Mouse (Mus musculus) 3134 (cell line): ENCODE measurements at regions not wholly inside any gene's neighbourhood (a gene's known extent, or its start where the extent isn't known, plus 50 kb on each side); places are given as distances from the start of the nearest gene placed in this dataset.
"Not testable (repeated sequence)": the region's sequence is repeated elsewhere in the genome, so short reads cannot be mapped to it uniquely, and the experiment has no call there.

Experiments
- DNase-seq: peaks from one replicate; pipeline ENCODE4 v3.0.0-alpha.2; 2011; ENCODE audit warnings: low spot score; ENCODE audit not compliant: insufficient read length; ENCODE audit errors: extremely low read depth

DNA sequence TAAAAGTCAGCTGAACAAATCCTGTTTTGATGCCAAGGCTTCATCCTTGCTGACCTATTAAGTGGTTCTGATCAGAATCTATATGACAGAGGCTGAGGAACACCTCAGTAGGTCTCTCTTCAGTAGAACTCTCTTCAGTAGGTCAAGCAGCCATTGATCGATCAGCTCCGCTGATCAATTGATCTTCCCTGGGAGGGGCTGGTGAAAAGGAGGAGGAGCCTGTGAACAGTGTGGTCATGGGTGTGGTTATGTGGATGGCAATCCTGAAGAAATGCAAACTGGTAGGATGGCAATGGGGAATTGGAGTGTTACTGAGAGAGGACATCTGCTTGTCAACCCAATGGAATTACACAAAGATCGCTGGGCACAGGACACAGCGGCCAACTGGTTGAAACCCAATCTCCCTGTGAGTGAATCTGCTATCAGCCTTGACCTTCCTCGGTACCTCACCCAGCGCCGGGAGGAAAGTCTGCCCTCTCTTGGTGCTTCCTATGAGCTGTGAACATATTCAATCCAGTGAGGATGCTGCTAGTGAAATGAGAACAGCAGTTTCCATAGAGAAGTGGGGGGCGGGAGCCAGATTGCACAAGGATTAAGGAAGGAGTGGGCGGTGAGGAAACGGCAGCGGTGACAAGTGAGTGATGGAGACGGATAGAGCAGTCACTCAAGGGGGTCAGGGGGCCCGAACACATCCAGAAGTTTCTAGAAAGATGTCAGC is 213.9 kb downstream of the 3100002H09Rik start:
- no peak for DNase-seq

GRCm38 (mm10) chr4:124395966-124396395 is 214.6 kb downstream of the 3100002H09Rik start:
- DNase-seq = no peak

GRCm38 (mm10) chr4:124395069-124395965 is 215.3 kb downstream of the 3100002H09Rik start:
- DNase-seq = no peak

DNA sequence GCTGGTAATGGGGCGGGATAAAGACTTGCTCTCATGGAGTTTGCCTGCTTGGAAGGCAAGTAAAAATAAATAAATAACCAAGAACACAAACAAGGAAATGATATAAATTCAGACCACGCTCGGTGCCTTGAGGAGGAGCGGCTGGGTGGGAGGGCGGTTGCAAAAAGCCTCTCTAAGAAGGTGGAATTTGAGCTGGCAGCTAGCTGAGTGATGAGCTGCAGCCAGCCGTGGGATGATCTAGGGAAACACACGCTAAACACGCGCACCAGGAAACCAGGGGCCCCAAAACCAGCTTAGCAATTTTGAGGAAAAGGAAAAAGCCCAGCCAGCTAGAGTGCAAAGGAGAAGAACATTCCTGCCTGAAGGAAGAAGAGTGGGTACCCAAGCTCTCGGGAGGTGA is 217.0 kb downstream of the 3100002H09Rik start:
- DNase-seq = no peak

GRCm38 (mm10) chr4:124389067-124389466 is 221.5 kb downstream of the 3100002H09Rik start:
- DNase-seq = no peak

GRCm38 (mm10) chr4:124385106-124386055 is 225.2 kb downstream of the 3100002H09Rik start:
- DNase-seq = no peak

GRCm38 (mm10) chr4:124376504-124376903 is 234.1 kb downstream of the 3100002H09Rik start:
- no peak for DNase-seq

DNA sequence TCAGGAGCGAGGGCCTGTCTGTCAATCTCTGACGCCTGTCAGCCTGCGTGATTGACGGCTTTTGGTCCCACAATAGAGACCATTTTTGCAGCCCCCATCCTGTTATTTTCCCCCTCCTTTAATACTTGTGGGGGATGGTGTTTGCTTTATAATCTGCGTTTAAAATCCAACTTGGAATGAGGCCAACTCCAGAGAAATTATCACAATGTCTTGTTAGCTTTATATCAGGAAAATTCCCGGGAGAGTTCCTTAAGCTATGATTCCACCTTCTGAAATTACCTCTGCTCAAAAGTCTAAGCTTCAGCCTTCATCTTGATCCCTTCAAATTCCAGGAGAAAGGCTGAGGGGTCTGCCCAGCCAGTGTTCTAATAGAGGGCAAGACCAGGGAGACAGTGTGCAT is 235.0 kb downstream of the 3100002H09Rik start:
- no peak for DNase-seq

GRCm38 (mm10) chr4:124368831-124369230 is 241.8 kb downstream of the 3100002H09Rik start:
- DNase-seq = no peak

GRCm38 (mm10) chr4:124368085-124368484 is 242.5 kb downstream of the 3100002H09Rik start:
- DNase-seq = no peak

- DNase-seq = no peak
These were observed 250.1 kb downstream of the 3100002H09Rik start for GRCm38 (mm10) chr4:124360578-124360908.

DNA sequence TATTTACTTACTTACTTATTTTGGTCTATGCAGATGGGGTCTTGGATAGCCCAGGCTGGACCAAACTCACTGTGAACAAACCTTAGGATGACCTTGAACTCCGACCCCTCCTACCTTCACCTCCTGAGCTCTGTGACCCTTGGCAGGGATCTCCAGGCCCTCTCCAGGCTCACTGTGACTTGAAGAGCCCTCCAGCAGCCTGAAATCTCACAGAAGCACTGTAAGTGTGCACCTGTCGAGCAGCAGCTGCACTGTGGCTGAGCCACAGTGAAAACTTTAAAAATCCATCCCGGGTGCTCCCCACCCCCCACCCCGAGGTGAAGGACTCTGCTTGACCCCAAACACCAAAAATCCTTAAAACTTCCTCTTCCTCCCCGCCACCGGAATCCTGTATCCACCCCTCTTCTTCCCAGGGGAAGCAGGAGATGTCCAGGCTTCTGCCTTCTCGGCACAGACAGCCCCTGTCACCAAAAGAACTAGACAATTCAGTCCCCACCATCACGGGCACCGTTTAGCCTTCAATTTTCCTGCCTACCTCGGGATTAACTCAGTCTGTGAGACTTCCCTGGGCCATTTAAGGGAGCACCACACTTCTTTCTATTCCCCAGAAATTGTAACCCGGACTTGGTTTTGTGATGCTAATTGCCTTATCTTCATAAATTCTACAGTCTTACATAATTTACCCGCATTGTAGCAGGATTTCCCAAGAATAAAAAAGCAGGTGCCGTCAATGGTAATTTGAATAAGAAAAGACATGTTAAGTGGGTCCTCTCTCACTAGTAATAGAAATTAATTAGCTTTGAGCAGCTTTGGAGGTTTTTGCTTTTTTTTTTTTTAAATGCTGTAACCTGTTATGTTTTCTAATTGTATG is 250.7 kb downstream of the 3100002H09Rik start:
- no peak for DNase-seq

DNA sequence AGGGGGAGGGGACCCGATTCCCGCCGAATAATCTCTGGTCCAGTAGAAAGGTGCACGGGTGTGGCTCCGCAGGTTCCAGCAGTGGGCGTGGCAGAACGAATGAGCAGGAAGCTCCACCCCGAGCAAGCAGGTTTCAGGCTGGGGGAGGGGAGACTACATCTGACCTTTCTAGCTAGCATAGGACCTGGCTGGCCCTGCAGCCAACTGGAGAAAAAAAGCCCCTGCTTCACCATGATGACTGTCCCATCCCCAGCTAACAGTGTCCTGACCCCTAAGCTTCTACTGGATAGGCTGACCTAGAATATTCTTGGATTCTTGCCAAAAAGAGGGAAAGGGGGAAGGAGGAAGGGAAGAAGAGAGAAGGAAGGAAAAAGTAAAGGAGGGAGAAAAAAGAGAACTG is 252.1 kb downstream of the 3100002H09Rik start:
- DNase-seq = not testable (repeated sequence)

DNA sequence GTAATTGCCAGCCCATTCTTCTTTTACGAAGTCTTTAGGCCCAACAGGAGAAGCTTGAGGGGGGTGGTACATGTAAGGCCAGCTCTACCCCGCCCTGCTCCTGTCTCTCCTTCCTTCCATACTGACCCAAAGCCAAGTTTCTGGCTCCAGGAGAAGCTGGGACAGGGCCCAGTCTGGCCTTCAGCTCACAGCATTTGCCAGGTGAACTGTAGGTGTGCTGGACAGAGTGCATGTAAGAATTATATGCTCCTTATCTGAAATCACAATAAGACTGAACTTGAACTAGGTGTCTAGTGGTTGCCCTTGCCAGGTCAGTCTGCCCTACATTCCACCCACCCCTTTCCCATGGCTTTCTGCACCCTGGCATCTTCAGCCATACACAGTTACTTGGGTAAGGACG is 260.2 kb downstream of the 3100002H09Rik start:
- no peak for DNase-seq

- no peak for DNase-seq
These were observed 260.9 kb downstream of the 3100002H09Rik start for GRCm38 (mm10) chr4:124349610-124350295.

- no peak for DNase-seq
These were observed 261.5 kb downstream of the 3100002H09Rik start for GRCm38 (mm10) chr4:124349055-124349454.

DNA sequence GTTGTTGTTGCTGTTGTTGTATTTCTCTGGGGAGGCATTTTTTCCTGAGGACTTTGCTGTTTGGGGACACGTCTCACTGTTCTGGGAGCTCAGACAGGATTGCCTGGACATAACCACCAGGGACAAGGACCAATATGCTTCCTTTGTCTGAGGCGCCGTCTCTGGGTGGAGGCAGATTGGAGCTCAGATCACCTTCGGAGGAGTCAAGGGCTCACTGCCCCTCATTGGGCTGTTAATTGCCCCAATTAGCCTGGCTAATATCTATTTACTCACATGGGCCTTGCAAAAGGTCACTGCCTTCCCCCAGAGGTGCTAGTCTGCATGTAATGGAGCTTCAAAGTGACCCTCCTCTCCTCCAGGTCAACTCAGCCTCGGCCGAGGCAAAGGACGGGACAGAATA is 270.5 kb downstream of the 3100002H09Rik start:
- no peak for DNase-seq

DNA sequence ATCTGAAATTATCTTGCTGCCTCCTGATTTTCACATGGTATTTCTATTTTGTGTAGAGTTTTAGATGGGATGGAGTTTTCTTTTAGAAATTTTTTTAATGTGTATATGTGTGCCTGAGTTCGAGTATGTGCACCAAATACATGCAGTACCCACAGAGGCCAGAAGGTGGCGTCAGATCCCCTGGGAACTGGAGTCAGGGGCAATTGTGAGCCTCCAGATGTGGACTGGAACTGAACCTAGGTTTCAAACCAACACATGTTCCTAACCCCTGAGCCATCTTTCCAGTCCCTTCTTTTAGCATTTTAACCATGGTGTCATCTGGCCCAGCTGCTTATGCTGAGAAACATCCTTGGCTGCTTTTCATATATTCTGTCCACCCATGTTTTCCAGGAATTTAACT is 274.9 kb downstream of the 3100002H09Rik start:
- DNase-seq = no peak

DNA sequence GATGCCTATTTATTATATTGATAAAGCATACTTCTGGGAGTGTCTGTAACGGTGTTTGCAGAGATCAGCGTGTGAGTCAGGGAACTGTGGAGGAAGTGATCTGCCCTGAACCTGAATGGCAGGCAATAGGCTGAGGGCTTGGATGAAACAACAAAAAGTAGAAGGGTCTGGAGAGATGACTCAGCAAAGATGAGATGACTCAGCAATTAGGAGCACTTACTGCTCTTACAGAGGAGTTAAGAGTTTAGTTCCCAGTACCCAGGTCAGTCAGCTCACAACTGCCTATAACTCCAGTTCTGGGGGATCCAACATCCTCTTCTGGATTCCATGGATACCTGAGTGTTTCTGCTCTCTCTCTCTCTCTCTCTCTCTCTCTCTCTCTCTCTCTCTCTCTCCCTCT is 277.6 kb downstream of the 3100002H09Rik start:
- no peak for DNase-seq
